Mouse (Mus musculus) neural tube, embryonic 14.5 days (tissue): ENCODE measurements at regions not wholly inside any gene's neighbourhood (a gene's known extent, or its start where the extent isn't known, plus 50 kb on each side); places are given as distances from the start of the nearest gene placed in this dataset.

Experiments
- ATAC-seq: fragments of 200-750 bp; cut with Nextera tagmentation; 2 replicates; pipeline ENCODE4 v1.8.0; 2017; ENCODE audit warnings: low read depth, mild to moderate bottlenecking, moderate TSS enrichment, moderate library complexity
- H3K27ac ChIP-seq: fragments of 300-500 bp; sonication (generic); 2 replicates; pipeline ENCODE4 v1.5.1; 2014; ENCODE audit warnings: low read depth, mild to moderate bottlenecking, control low read depth, low read length, moderate library complexity, mixed read lengths
- H3K27me3 ChIP-seq: fragments of 300-500 bp; sonication (generic); 2 replicates; pipeline ENCODE4 v1.6.1; 2014; ENCODE audit warnings: low read length; ENCODE audit not compliant: control insufficient read depth, insufficient read depth
- H3K36me3 ChIP-seq: fragments of 300-500 bp; sonication (generic); 2 replicates; pipeline ENCODE4 v1.6.1; 2014; ENCODE audit warnings: low read length, mixed read lengths; ENCODE audit not compliant: control insufficient read depth, insufficient read depth
- H3K4me1 ChIP-seq: fragments of 300-500 bp; sonication (generic); 2 replicates; pipeline ENCODE4 v1.6.1; 2014; ENCODE audit warnings: low read length; ENCODE audit not compliant: control insufficient read depth, insufficient read depth
- H3K4me2 ChIP-seq: fragments of 300-500 bp; sonication (generic); 2 replicates; pipeline ENCODE4 v1.6.1; 2014; ENCODE audit warnings: mild to moderate bottlenecking, low read depth, low read length, control low read depth
- H3K4me3 ChIP-seq: fragments of 300-500 bp; sonication (generic); 2 replicates; pipeline ENCODE4 v1.5.1; 2014; ENCODE audit warnings: low read depth, low read length, control low read depth, mixed read lengths
- H3K9ac ChIP-seq: fragments of 300-500 bp; sonication (generic); replicated peaks from 2 replicates; pipeline ENCODE4 v1.6.1; 2014; ENCODE audit warnings: low read depth, mild to moderate bottlenecking, control low read depth, low read length, mixed read lengths
- H3K9me3 ChIP-seq: fragments of 300-500 bp; sonication (generic); 2 replicates; pipeline ENCODE4 v1.6.1; 2016; ENCODE audit warnings: low read length; ENCODE audit not compliant: control insufficient read depth
- WGBS: fragments of 180-500 bp; shearing (Covaris S2); extraction: QIAGEN DNeasy Blood & Tissue Kit; methylation state at CpG from one replicate; pipeline ENCODE4 v1.1.7; 2014; 5-methylcytosine and 5-hydroxymethylcytosine counted together

DNA sequence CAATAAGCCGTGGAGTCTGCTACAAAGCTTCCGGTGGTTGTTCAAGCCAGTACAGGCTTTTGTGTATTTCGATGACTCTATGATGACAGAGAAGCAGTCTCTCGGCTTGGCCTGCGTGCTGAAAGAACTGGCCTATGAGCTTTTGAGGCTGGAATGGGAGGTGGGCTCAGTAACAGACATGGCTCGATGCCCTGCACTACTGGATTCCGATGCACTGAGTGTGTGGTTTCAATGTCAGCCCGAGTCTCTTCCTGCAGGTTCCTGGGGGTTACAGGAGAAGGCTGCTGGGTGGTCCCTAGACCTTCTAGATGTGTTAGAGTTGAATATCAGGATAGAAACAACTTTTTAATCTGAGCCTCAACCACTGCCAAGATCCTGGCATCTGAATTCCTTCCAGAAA lies 53.2 kb downstream of the Gm815 start:
- Histone ChIP-seq H3K9me3 (no peaks in the 10 kb centered on the region), H3K4me2 (no peak overlapping the region), H3K4me3 (no peak overlapping the region), H3K27me3 (no peaks in the 10 kb centered on the region), H3K36me3 (no peaks in the 10 kb centered on the region), H3K27ac (no peak overlapping the region), H3K9ac (no peak overlapping the region), H3K4me1 (no peaks in the 10 kb centered on the region)
- 83% methylated on average over 8 of the region's 8 CpGs for WGBS
- ATAC-seq = no peak

DNA sequence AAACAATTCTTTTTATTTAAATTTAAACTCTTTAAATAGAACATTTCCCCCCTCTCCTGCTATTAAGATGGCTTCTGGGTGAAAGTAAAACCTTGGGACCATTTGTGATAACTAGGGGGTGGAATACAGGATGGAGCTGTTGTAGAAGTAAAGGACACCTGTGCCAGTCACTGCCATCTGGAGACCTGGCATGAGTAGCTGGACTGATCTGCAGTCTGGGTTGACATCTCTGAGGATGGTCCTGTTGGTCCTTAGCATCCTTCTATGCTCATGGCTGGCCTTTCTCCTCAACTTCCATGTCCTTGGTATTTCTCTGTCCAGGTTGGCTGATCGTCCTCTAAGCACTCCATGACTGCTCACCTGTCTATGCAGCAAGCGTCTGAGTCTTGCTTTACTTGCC lies 58.3 kb downstream of the Gm815 start:
- Histone ChIP-seq H3K4me1 (no peaks in the 10 kb centered on the region), H3K9ac (no peak overlapping the region), H3K4me3 (no peak overlapping the region), H3K4me2 (no peak overlapping the region), H3K36me3 (no peaks in the 10 kb centered on the region), H3K27me3 (no peaks in the 10 kb centered on the region), H3K9me3 (no peaks in the 10 kb centered on the region), H3K27ac (no peak overlapping the region)
- no peak for ATAC-seq
- 95% methylated on average over 2 of the region's 2 CpGs for WGBS

DNA sequence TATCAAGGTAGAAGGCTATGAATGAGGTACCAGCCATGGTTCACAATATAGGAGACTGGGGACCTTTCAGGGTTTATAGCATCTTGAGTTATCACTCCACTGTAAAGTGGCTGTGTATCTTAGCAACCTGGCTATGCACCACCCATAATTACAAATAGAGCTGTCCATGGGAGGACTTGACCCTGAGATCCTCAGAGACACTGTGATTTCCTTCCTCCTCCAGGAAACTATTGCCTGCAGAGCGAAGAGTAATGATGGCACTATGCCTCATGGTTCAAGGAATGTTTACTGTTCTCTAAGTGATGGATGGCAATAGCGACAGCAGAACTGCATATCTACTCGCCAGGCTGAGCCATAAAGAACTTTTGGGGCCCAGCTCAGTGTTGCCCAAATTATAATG lies 60.9 kb downstream of the Gm815 start:
- no peak for ATAC-seq
- no peak overlapping the region for H3K4me3 ChIP-seq
- 69% methylated on average over 3 of the region's 3 CpGs for WGBS
- no peaks in the 10 kb centered on the region for H3K27me3 ChIP-seq
- H3K27ac ChIP-seq = no peak overlapping the region
- H3K9ac ChIP-seq = no peak overlapping the region
- no peaks in the 10 kb centered on the region for H3K9me3 ChIP-seq
- no peaks in the 10 kb centered on the region for H3K4me1 ChIP-seq
- H3K36me3 ChIP-seq = no peaks in the 10 kb centered on the region
- H3K4me2 ChIP-seq = no peak overlapping the region

DNA sequence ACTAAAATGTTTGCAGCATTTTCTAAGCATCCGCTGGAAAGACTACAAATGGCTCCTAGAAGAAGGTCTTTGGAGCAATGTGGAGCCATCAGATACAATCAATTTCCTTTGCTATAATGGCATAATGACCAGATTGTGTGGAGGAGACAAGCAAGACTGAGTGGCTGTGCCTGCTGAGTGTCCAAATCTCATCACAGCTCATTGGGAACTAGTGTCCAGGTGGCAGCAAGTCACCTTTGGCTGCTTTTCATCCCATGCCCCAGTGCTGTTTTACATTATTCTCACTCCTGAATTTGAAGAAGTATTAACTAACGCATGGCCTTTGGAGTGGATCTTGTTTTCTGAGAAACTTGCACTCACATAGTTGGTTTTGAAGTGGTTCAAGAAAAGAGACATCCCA lies 62.8 kb downstream of the Gm815 start:
- H3K27me3 ChIP-seq = no peaks in the 10 kb centered on the region
- no peaks in the 10 kb centered on the region for H3K36me3 ChIP-seq
- H3K4me1 ChIP-seq = no peaks in the 10 kb centered on the region
- no peak for ATAC-seq
- no peak overlapping the region for H3K4me3 ChIP-seq
- no peak overlapping the region for H3K4me2 ChIP-seq
- H3K9me3 ChIP-seq = no peaks in the 10 kb centered on the region
- WGBS = 95% methylated on average over 2 of the region's 2 CpGs
- H3K27ac ChIP-seq = no peak overlapping the region
- H3K9ac ChIP-seq = no peak overlapping the region

DNA sequence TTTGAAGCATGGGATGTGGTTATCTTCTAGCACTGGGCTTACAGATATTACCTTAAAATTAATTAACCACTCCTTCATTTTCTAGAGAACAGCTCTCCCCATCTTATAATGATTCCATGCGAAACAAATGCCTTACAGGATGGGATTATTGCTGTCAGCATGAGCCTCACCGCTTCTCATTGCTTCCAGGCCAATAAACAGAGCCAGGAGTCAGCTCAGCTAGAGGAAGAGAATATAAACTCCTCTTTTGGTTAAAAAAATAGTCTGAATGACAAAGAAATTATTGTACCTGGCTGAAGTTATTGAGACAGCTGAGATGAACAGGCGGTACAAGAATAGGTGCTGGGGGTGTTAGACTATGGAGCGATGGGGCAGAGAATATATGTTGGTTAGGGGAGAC lies 63.5 kb downstream of the Gm815 start:
- Histone ChIP-seq H3K9me3 (no peaks in the 10 kb centered on the region), H3K36me3 (no peaks in the 10 kb centered on the region), H3K4me2 (no peak overlapping the region), H3K27me3 (no peaks in the 10 kb centered on the region), H3K9ac (no peak overlapping the region), H3K27ac (no peak overlapping the region), H3K4me3 (no peak overlapping the region), H3K4me1 (no peaks in the 10 kb centered on the region)
- ATAC-seq = no peak
- WGBS = 85% methylated on average over 4 of the region's 4 CpGs

DNA sequence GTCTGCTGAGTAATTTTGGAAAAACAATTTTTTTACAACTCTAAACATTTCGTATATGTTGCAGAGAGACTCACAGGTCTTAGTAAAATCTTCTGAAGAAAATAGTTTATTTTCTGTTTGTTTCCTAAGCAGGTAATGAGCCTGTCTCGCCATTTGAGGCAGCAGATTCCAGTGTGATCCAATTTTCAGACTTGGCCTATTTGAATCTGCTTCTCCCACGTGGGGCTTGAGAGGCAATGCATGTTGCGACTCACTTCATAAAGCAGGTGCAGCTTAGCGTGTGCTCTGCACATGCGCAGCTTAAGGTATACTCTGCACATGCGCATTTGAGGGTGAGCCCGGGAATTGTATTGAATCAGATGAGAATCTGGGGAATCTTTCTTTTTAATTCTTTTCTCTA lies 67.7 kb downstream of the Gm815 start:
- no peak for ATAC-seq

DNA sequence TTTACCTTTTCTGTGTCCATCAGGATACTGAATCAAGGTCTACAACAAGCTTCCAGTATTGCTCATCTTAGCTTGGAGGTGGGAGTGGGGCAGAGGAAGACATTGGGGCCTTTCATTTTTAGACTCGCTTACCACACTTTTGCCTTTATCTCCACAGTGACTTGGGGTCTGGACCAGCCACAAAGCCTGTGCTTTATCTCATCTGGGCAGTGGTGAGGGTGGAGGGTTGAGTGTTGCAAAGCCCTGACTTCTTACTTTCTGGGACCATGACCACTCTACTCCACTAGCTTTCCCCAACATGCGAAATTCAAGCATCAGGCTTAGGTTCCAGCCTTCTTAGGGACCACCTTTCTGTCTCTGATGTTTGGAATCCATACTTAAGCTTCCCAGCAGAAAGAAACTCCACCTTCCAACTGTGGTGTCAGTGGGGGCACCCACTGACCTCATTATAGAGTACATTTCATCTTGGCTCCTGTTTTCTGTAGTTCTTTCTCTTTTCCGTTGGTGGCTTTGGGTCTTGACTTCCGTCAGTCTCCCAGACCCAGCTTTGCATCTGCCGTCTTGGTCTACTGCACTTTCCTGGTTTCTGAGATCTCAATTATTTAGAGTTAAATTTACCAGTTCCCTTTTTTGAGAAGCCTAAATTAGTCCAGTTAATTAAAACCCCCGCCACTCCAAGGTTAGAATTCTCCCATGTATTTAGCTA lies 80.5 kb downstream of the Gm815 start:
- no peaks in the 10 kb centered on the region for H3K27me3 ChIP-seq
- H3K4me3 ChIP-seq = no peak overlapping the region
- no peak for ATAC-seq
- H3K27ac ChIP-seq = no peak overlapping the region
- WGBS = 94% methylated on average over 6 of the region's 6 CpGs
- no peaks in the 10 kb centered on the region for H3K4me1 ChIP-seq
- no peaks in the 10 kb centered on the region for H3K36me3 ChIP-seq
- no peak overlapping the region for H3K9ac ChIP-seq
- H3K9me3 ChIP-seq = no peaks in the 10 kb centered on the region
- no peak overlapping the region for H3K4me2 ChIP-seq

More for the DNA sequence above, 67.7 kb downstream of the Gm815 start:
- H3K36me3 ChIP-seq = no peaks in the 10 kb centered on the region
- H3K9ac ChIP-seq = no peak overlapping the region
- 68% methylated on average over 8 of the region's 8 CpGs for WGBS
- no peak overlapping the region for H3K4me3 ChIP-seq
- no peak overlapping the region for H3K27ac ChIP-seq
- H3K4me2 ChIP-seq = no peak overlapping the region
- H3K9me3 ChIP-seq = no peaks in the 10 kb centered on the region
- H3K27me3 ChIP-seq = no peaks in the 10 kb centered on the region
- H3K4me1 ChIP-seq = no peaks in the 10 kb centered on the region

DNA sequence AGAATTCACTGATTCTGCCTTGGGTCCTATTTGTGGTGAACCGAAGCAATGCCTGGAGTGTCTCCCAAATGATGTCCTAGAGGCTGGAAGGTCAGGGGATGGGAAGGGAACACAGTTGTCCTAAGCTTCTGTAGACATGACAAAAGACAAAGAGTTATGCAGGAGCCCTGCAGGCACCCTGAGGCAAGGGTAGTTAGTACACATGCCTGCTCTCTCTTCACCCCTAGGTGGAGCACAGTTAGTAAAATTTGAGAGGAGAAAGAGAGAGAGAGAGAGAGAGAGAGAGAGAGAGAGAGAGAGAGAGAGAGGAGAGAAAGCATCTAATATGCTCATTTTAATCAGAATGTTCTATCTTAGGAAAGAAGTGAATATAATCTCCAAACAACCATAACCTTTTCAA lies 87.4 kb downstream of the Gm815 start:
- H3K9ac ChIP-seq = no peak overlapping the region
- H3K4me1 ChIP-seq = peaks cover 12% of the 10 kb centered on the region
- H3K36me3 ChIP-seq = no peaks in the 10 kb centered on the region
- H3K27me3 ChIP-seq = no peaks in the 10 kb centered on the region
- H3K4me2 ChIP-seq = no peak overlapping the region
- H3K27ac ChIP-seq = no peak overlapping the region
- H3K9me3 ChIP-seq = no peaks in the 10 kb centered on the region
- WGBS = 48% methylated on average over 1 of the region's 1 CpGs
- H3K4me3 ChIP-seq = no peak overlapping the region
- no peak for ATAC-seq

DNA sequence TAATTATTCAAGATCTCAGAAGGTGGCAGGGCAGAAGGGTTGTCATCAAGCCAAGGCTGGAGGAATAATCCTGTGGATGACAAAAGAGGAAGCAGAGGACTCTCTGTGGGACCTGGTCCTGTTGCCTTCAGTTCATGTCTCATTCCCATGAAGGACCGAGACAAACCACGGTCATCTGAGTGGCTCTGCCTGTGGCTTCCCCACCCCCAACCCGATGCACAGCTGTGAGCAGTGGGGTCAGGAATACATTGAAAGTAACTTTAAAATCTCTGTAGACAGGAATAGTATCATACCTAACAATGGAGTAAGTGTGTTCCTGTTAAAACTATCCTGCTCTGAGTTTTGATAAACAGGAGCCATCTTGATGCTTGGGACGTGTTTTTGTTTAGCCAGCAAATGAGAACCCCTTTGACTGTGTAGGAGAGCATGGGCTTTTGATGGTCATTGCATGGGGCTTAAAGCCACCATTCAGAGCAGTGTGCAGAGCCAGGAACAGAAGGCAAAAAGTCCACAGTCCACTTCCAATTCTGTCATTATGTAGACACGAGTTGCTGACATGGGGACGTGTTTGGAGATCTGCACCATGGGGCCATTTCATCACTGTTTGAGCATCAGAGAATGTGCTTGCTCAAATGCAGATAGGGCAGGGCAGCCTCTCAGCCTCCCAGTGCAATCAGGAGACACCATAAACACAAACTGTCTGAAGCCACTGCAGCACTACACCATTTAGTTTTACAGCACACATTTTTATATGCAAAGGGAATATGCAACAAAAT lies 88.3 kb downstream of the Gm815 start:
- H3K36me3 ChIP-seq = no peaks in the 10 kb centered on the region
- no peak for ATAC-seq
- no peaks in the 10 kb centered on the region for H3K9me3 ChIP-seq
- 92% methylated on average over 6 of the region's 6 CpGs for WGBS
- no peak overlapping the region for H3K27ac ChIP-seq
- H3K4me1 ChIP-seq = peaks cover 16% of the 10 kb centered on the region
- H3K27me3 ChIP-seq = no peaks in the 10 kb centered on the region
- no peak overlapping the region for H3K4me3 ChIP-seq
- no peak overlapping the region for H3K9ac ChIP-seq
- H3K4me2 ChIP-seq = no peak overlapping the region
